12 mouse cellular contexts compared by ENCODE assay signal in genomic region chr1:90275786-90276520, GRCm38 (mm10).
DNase-seq lines count a peak whose midpoint lies in the region; ATAC-seq lines count a peak whose summit lies in the region.
"Had no signal": no experiment of that assay in that cellular context is flagged by ENCODE, and none has a peak within 500 bp of the region (broad histone marks: within the 10 kb centered on the region; RNA-seq: fewer than 3 reads in every experiment).

No protein-coding gene starts in this region.

- peak overlapping the region; percentile 50 for H3K4me2 ChIP-seq in liver, embryonic 13.5 days
- no peak overlapping the region for H3K4me2 ChIP-seq in midbrain, embryonic 14.5 days (ENCODE audit: low read length)
- H3K4me2 ChIP-seq: kidney, embryonic 15.5 days; limb, embryonic 15.5 days; midbrain, embryonic 12.5 days; neural tube, embryonic 15.5 days had no signal

- WGBS in liver, embryonic 13.5 days (ENCODE audit: insufficient replicate concordance) = 80% methylated on average over 16 of the region's 16 CpGs
- WGBS in midbrain, embryonic 14.5 days = 89% methylated on average over 16 of the region's 16 CpGs

- H3K4me3 ChIP-seq in liver, embryonic 13.5 days (replicated peaks) = peak overlapping the region; percentile 4; the same call in 1 of the 2 replicates
- H3K4me3 ChIP-seq in midbrain, embryonic 14.5 days (replicated peaks; ENCODE audit: low read depth, low read length) = no peak overlapping the region
- H3K4me3 ChIP-seq: kidney, embryonic 15.5 days; limb, embryonic 15.5 days; midbrain, embryonic 12.5 days; neural tube, embryonic 15.5 days had no signal

- peak; percentile 8; the same call in 1 of the 2 replicates for ATAC-seq in erythroblast, adult 5-6 weeks (replicated peaks; ENCODE audit: low FRiP score, poor library complexity, severe bottlenecking)
- ATAC-seq in liver, embryonic 13.5 days (ENCODE audit: low read depth) = peak; percentile 46
- ATAC-seq in midbrain, embryonic 14.5 days (ENCODE audit: low FRiP score, low TSS enrichment) = no peak
- no peak for ATAC-seq in cerebellum, adult (ENCODE audit: insufficient number of reproducible peaks, low FRiP score, low TSS enrichment)

- H3K4me1 ChIP-seq in liver, embryonic 13.5 days (replicated peaks) = peaks cover 70% of the 10 kb centered on the region
- peaks cover 2% of the 10 kb centered on the region; the same call in 1 of the 2 replicates for H3K4me1 ChIP-seq in midbrain, embryonic 14.5 days (ENCODE audit: control insufficient read depth, insufficient read depth, low read length)
- H3K4me1 ChIP-seq: midbrain, embryonic 12.5 days had no signal

- H3K36me3 ChIP-seq in liver, embryonic 13.5 days = no peaks in the 10 kb centered on the region
- H3K36me3 ChIP-seq in midbrain, embryonic 14.5 days (ENCODE audit: control insufficient read depth, insufficient read depth, low read length) = no peaks in the 10 kb centered on the region
- H3K36me3 ChIP-seq: kidney, embryonic 15.5 days; limb, embryonic 15.5 days; midbrain, embryonic 12.5 days; neural tube, embryonic 15.5 days had no signal

- H3K9ac ChIP-seq in liver, embryonic 13.5 days = peak overlapping the region; percentile 70
- H3K9ac ChIP-seq in midbrain, embryonic 14.5 days (replicated peaks; ENCODE audit: low read length) = no peak overlapping the region
- H3K9ac ChIP-seq: kidney, embryonic 15.5 days; limb, embryonic 15.5 days; midbrain, embryonic 12.5 days; neural tube, embryonic 15.5 days had no signal

- H3K9me3 ChIP-seq in liver, embryonic 13.5 days (replicated peaks) = peaks cover 4% of the 10 kb centered on the region; the same call in 1 of the 2 replicates
- no peaks in the 10 kb centered on the region for H3K9me3 ChIP-seq in midbrain, embryonic 14.5 days (ENCODE audit: control insufficient read depth, low read length)
- H3K9me3 ChIP-seq: kidney, embryonic 15.5 days; limb, embryonic 15.5 days; midbrain, embryonic 12.5 days; neural tube, embryonic 15.5 days had no signal

- peak; percentile 51 to 60 for DNase-seq in layer of hippocampus, adult 8-10 months (ENCODE audit: low spot score in 2 of 2)
- no peak for DNase-seq in layer of hippocampus, postnatal 25 days (ENCODE audit: extremely low spot score in 1 of 2, low spot score in 1 of 2)
- DNase-seq in R1 (ENCODE audit: low read depth, low spot score) = peak; percentile 66
- no peak for DNase-seq in liver, embryonic 13.5 days
- DNase-seq in midbrain, embryonic 14.5 days = no peak
- DNase-seq: embryo, embryonic 11 days had no signal

- H3K27ac ChIP-seq in liver, embryonic 13.5 days = peak overlapping the region; percentile 90
- H3K27ac ChIP-seq in midbrain, embryonic 14.5 days (replicated peaks; ENCODE audit: low read depth, low read length) = no peak overlapping the region
- H3K27ac ChIP-seq: kidney, embryonic 15.5 days; limb, embryonic 15.5 days; midbrain, embryonic 12.5 days; neural tube, embryonic 15.5 days had no signal

- H3K27me3 ChIP-seq in liver, embryonic 13.5 days = no peaks in the 10 kb centered on the region
- no peaks in the 10 kb centered on the region for H3K27me3 ChIP-seq in midbrain, embryonic 14.5 days (ENCODE audit: control insufficient read depth, insufficient read depth, low read length)
- H3K27me3 ChIP-seq: limb, embryonic 15.5 days; midbrain, embryonic 12.5 days had no signal

Comparison
In these comparisons a context has a peak if more than half of its experiments do, and no peak if none do; other contexts are left out.
1. DNase-seq: peak in layer of hippocampus, adult 8-10 months (2 of 2) and R1 (single experiment); none in layer of hippocampus, postnatal 25 days (0 of 2), liver, embryonic 13.5 days (single experiment) and midbrain, embryonic 14.5 days (single experiment).
2. ATAC-seq: peak in erythroblast, adult 5-6 weeks (single experiment) and liver, embryonic 13.5 days (single experiment); none in midbrain, embryonic 14.5 days (single experiment) and cerebellum, adult (single experiment).